Mouse (Mus musculus) retina, postnatal 7 days (tissue): ENCODE measurements around the gene Golim4.
A peak's percentile ranks its signal among the peaks of the same experiment; 100 is the strongest.
"Not testable (repeated sequence)": the region's sequence is repeated elsewhere in the genome, so short reads cannot be mapped to it uniquely, and the experiment has no call there.

Source experiments
- DNase-seq: peaks from one replicate; pipeline ENCODE4 v3.0.0-alpha.2; 2012; ENCODE audit warnings: low read depth, low spot score

Gene Golim4

GRCm38 (mm10) chr3:75956551-75957302 lies at the start of gene Golim4:
TSS of gene Golim4 (minus strand) at chr3:75956949.
- peak; percentile 85 for DNase-seq

GRCm38 (mm10) chr3:76005621-76006020 lies 48.9 kb upstream of the Golim4 start:
- no peak for DNase-seq

- DNase-seq = peak; percentile 50
These were observed 44.4 kb upstream of the Golim4 start for GRCm38 (mm10) chr3:76001156-76001555.

GRCm38 (mm10) chr3:76000481-76000880 lies 43.7 kb upstream of the Golim4 start:
- no peak for DNase-seq

GRCm38 (mm10) chr3:75981031-75981750 lies 24.4 kb upstream of the Golim4 start:
- not testable (repeated sequence) for DNase-seq

- DNase-seq = not testable (repeated sequence)
These were observed 6.3 kb upstream of the Golim4 start for GRCm38 (mm10) chr3:75962784-75963772.

GRCm38 (mm10) chr3:75955661-75956491 lies 873 bp downstream of the Golim4 start:
- DNase-seq = no peak

- no peak for DNase-seq
These were observed 2.6 kb downstream of the Golim4 start for GRCm38 (mm10) chr3:75954185-75954584.

- no peak for DNase-seq
These were observed 4.3 kb downstream of the Golim4 start for GRCm38 (mm10) chr3:75952328-75953060.

- no peak for DNase-seq
These were observed 5.9 kb downstream of the Golim4 start for GRCm38 (mm10) chr3:75950897-75951296.

GRCm38 (mm10) chr3:75949358-75949757 lies 7.4 kb downstream of the Golim4 start:
- DNase-seq = no peak

- DNase-seq = no peak
These were observed 8.1 kb downstream of the Golim4 start for GRCm38 (mm10) chr3:75948541-75949095.

GRCm38 (mm10) chr3:75948003-75948402 lies 8.7 kb downstream of the Golim4 start:
- DNase-seq = no peak

GRCm38 (mm10) chr3:75942303-75943060 lies 14.3 kb downstream of the Golim4 start:
- DNase-seq = no peak

GRCm38 (mm10) chr3:75941864-75942263 lies 14.9 kb downstream of the Golim4 start:
- no peak for DNase-seq

- no peak for DNase-seq
These were observed 20.6 kb downstream of the Golim4 start for GRCm38 (mm10) chr3:75936152-75936551.

GRCm38 (mm10) chr3:75930659-75931225 lies 26.0 kb downstream of the Golim4 start:
- DNase-seq = no peak

GRCm38 (mm10) chr3:75929926-75930548 lies 26.7 kb downstream of the Golim4 start:
- no peak for DNase-seq
